Mouse (Mus musculus): ENCODE measurements around the gene Rbm38.

DNA sequence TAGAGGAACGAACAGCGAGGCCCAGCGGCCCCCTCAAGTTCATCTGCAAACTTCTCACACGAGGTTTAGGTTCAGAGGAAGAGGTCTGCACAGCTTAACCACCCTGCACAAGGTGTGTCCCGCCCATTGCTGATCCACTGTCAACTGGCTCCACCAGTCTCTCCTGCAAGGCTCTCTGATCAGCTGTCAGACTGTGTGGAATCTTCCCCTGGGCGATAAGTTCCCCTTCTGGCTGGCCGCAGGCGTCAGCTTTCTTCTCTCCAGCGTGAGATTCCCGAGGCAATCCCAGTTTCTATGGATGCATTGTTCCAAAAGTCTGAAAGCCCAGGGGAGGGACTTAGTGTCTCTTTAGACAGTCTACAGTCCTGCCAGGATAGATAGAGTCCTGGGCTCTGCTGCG is 38.0 kb downstream of the Rbm38 start:
- TF ChIP-seq CTCF (IDR thresholded peaks at IDR 0.05; ENCODE audit: borderline replicate concordance, insufficient read depth, low read length) (no peak), POLR2A (IDR thresholded peaks at IDR 0.05; ENCODE audit: low read depth, low read length) (no peak)
